Mouse (Mus musculus): ENCODE data around the gene Cpsf6. TPM values are rescaled to one million over a fixed set of nuclear protein-coding genes. Genes with fewer than 3 reads are reported as not detected.

Cpsf6 gene
- 21.8 TPM for polyA plus RNA-seq (2012; fragmentation: generic; extraction: Trizol)

- Histone ChIP-seq H3K4me2 (ENCODE audit: low read depth) (no peak within 1 kb of the TSS), H3ac (ENCODE audit: control insufficient read depth, insufficient read length) (no peak within 1 kb of the TSS), H3K27me3 (ENCODE audit: control insufficient read depth, insufficient read depth, insufficient read length) (no peaks in the 10 kb centered on the region), H3K79me2 (ENCODE audit: control insufficient read depth, insufficient read depth) (peaks cover 16% of the 10 kb centered on the region), H3K36me3 (ENCODE audit: control insufficient read depth, insufficient read depth) (no peaks in the 10 kb centered on the region), H3K4me3 (no peak within 1 kb of the TSS)
- TF ChIP-seq USF1 (IDR thresholded peaks at IDR 0.05; ENCODE audit: low read depth) = no peak
- TF ChIP-seq E2F4 (IDR thresholded peaks at IDR 0.05; ENCODE audit: insufficient read depth) = no peak
- TF ChIP-seq TCF3 (IDR thresholded peaks at IDR 0.05; ENCODE audit: insufficient read length, low read depth) = no peak
- no peak for TF ChIP-seq MAX (IDR thresholded peaks at IDR 0.05; ENCODE audit: low read depth)
- TF ChIP-seq MYOG (IDR thresholded peaks at IDR 0.05; ENCODE audit: control insufficient read depth in 1 of 3, insufficient read depth in 1 of 3, insufficient read length in 2 of 3, low read depth in 2 of 3) = no peak
- no peak for TF ChIP-seq POLR2A (IDR thresholded peaks at IDR 0.05; ENCODE audit: insufficient read length, low read depth)
- TF ChIP-seq MYOD1 (IDR thresholded peaks at IDR 0.05; ENCODE audit: control insufficient read depth in 1 of 3, insufficient read length in 2 of 3, low read depth in 2 of 3) = no peak
- no peak for TF ChIP-seq CEBPB (IDR thresholded peaks at IDR 0.05; ENCODE audit: insufficient read depth, poor library complexity, severe bottlenecking)
- no peak for TF ChIP-seq TCF12 (IDR thresholded peaks at IDR 0.05; ENCODE audit: insufficient read depth, poor library complexity, severe bottlenecking)
- TF ChIP-seq POLR2AphosphoS2 (IDR thresholded peaks at IDR 0.05; ENCODE audit: insufficient read length, low read depth) = no peak
- TF ChIP-seq REST (IDR thresholded peaks at IDR 0.05; ENCODE audit: insufficient read depth, insufficient read length) = no peak
- no peak for TF ChIP-seq SRF (IDR thresholded peaks at IDR 0.05; ENCODE audit: control insufficient read depth, insufficient read length, low read depth)
Observed at GRCm38 (mm10) chr10:117379908-117380307, at the start of gene Cpsf6. TSS of gene Cpsf6 (minus strand) at chr10:117380015.

DNA sequence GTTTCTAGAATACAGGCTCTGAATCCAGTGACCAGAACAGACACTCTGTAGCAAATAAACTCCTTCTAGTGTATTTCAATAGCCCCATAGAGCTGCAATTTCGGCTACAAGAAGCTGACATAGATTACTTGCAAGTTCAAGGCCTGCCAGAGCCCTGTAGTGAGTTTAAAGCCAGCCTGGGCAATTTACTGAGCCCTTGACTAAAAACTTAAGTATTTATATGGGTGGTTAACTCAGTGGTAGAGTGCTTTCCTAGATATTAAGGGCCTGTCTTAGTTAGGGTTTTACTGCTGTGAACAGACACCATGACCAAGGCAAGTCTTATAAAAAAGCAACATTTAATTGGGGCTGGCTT is 46.8 kb upstream of the Cpsf6 start:
- Histone ChIP-seq H3ac (ENCODE audit: control insufficient read depth, insufficient read length) (no peak overlapping the region), H3K4me2 (ENCODE audit: low read depth) (no peak overlapping the region), H3K4me3 (no peak overlapping the region), H3K36me3 (ENCODE audit: control insufficient read depth, insufficient read depth) (no peaks in the 10 kb centered on the region), H3K79me2 (ENCODE audit: control insufficient read depth, insufficient read depth) (no peaks in the 10 kb centered on the region), H3K27me3 (ENCODE audit: control insufficient read depth, insufficient read depth, insufficient read length) (peaks cover 15% of the 10 kb centered on the region)
- TF ChIP-seq E2F4 (IDR thresholded peaks at IDR 0.05; ENCODE audit: insufficient read depth) (no peak), SRF (IDR thresholded peaks at IDR 0.05; ENCODE audit: control insufficient read depth, insufficient read length, low read depth) (no peak), TCF12 (IDR thresholded peaks at IDR 0.05; ENCODE audit: insufficient read depth, poor library complexity, severe bottlenecking) (no peak), MYOD1 (IDR thresholded peaks at IDR 0.05; ENCODE audit: control insufficient read depth in 1 of 3, insufficient read length in 2 of 3, low read depth in 2 of 3) (no peak), POLR2A (IDR thresholded peaks at IDR 0.05; ENCODE audit: insufficient read length, low read depth) (no peak), MYOG (IDR thresholded peaks at IDR 0.05; ENCODE audit: control insufficient read depth in 1 of 3, insufficient read depth in 1 of 3, insufficient read length in 2 of 3, low read depth in 2 of 3) (no peak), POLR2AphosphoS2 (IDR thresholded peaks at IDR 0.05; ENCODE audit: insufficient read length, low read depth) (no peak)

DNA sequence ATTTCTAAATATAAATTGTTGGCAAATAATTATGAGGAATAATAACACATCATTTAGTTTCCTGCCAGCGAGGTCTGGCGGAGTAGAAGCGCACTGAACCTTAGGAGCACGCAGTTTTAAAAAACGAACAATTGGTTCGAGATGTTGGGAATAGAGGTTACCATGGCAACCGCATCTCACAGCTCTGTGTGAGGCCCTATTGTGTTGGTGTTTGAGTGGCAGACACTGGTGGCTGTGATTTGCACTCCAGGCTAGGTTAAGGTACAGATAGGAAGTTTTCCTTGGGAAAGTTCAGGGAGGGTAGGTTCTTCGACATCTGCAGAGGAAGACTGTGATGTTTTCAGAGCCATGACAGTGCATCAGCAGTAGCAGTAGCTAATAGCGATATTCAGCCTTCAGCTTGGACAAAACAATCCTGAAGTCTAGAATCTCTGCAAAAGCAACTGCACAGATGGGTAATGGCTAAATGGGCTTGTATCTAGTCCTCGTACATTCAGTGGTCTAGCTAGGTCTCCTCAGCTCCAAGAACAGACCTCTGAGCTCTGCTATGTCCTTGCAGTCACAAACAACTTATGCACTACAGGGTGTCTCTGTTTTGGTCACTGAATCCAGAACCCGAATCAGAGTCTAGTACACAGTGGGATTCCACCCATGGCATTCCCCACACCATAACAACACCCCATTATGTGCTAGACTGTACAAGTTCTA is 46.2 kb upstream of the Cpsf6 start:
- H3K4me3 ChIP-seq = no peak overlapping the region
- no peak overlapping the region for H3K4me2 ChIP-seq (ENCODE audit: low read depth)
- peaks cover 20% of the 10 kb centered on the region for H3K27me3 ChIP-seq (ENCODE audit: control insufficient read depth, insufficient read depth, insufficient read length)
- no peak overlapping the region for H3ac ChIP-seq (ENCODE audit: control insufficient read depth, insufficient read length)
- TF ChIP-seq MYOD1 (IDR thresholded peaks at IDR 0.05; ENCODE audit: control insufficient read depth in 1 of 3, insufficient read length in 2 of 3, low read depth in 2 of 3) = no peak
- no peak for TF ChIP-seq TCF3 (IDR thresholded peaks at IDR 0.05; ENCODE audit: insufficient read length, low read depth)
- no peak for TF ChIP-seq SRF (IDR thresholded peaks at IDR 0.05; ENCODE audit: control insufficient read depth, insufficient read length, low read depth)
- TF ChIP-seq E2F4 (IDR thresholded peaks at IDR 0.05; ENCODE audit: insufficient read depth) = no peak
- TF ChIP-seq POLR2AphosphoS2 (IDR thresholded peaks at IDR 0.05; ENCODE audit: insufficient read length, low read depth) = no peak
- H3K79me2 ChIP-seq (ENCODE audit: control insufficient read depth, insufficient read depth) = no peaks in the 10 kb centered on the region
- H3K36me3 ChIP-seq (ENCODE audit: control insufficient read depth, insufficient read depth) = no peaks in the 10 kb centered on the region

- H3K4me2 ChIP-seq (ENCODE audit: low read depth) = no peak overlapping the region
Observed at GRCm38 (mm10) chr10:117425013-117425412, 45.2 kb upstream of the Cpsf6 start.

GRCm38 (mm10) chr10:117424146-117424905 is 44.5 kb upstream of the Cpsf6 start:
- TF ChIP-seq E2F4 (IDR thresholded peaks at IDR 0.05; ENCODE audit: insufficient read depth) (no peak), POLR2AphosphoS2 (IDR thresholded peaks at IDR 0.05; ENCODE audit: insufficient read length, low read depth) (no peak)
- Histone ChIP-seq H3K4me3 (no peak overlapping the region), H3ac (ENCODE audit: control insufficient read depth, insufficient read length) (no peak overlapping the region), H3K27me3 (ENCODE audit: control insufficient read depth, insufficient read depth, insufficient read length) (peaks cover 21% of the 10 kb centered on the region), H3K79me2 (ENCODE audit: control insufficient read depth, insufficient read depth) (no peaks in the 10 kb centered on the region), H3K4me2 (ENCODE audit: low read depth) (no peak overlapping the region), H3K36me3 (ENCODE audit: control insufficient read depth, insufficient read depth) (no peaks in the 10 kb centered on the region)

More at GRCm38 (mm10) chr10:117425013-117425412, 45.2 kb upstream of the Cpsf6 start:
- no peak overlapping the region for H3K4me3 ChIP-seq
- H3ac ChIP-seq (ENCODE audit: control insufficient read depth, insufficient read length) = no peak overlapping the region
- no peak for TF ChIP-seq MAX (IDR thresholded peaks at IDR 0.05; ENCODE audit: low read depth)
- no peak for TF ChIP-seq REST (IDR thresholded peaks at IDR 0.05; ENCODE audit: insufficient read depth, insufficient read length)
- TF ChIP-seq TCF3 (IDR thresholded peaks at IDR 0.05; ENCODE audit: insufficient read length, low read depth) = no peak
- no peak for TF ChIP-seq USF1 (IDR thresholded peaks at IDR 0.05; ENCODE audit: low read depth)
- peaks cover 21% of the 10 kb centered on the region for H3K27me3 ChIP-seq (ENCODE audit: control insufficient read depth, insufficient read depth, insufficient read length)
- no peaks in the 10 kb centered on the region for H3K79me2 ChIP-seq (ENCODE audit: control insufficient read depth, insufficient read depth)
- H3K36me3 ChIP-seq (ENCODE audit: control insufficient read depth, insufficient read depth) = no peaks in the 10 kb centered on the region

All from myocyte (in vitro differentiated cells).